Mouse (Mus musculus) heart, embryonic 16.5 days (tissue): ENCODE data around the gene Stab2. TPM values are rescaled to one million over a fixed set of nuclear protein-coding genes. Genes with fewer than 3 reads are reported as not detected.

ENCODE experiments used
- ATAC-seq: fragments of 200-750 bp; cut with Nextera tagmentation; replicated peaks from 2 replicates; pipeline ENCODE4 v1.8.0; 2017; ENCODE audit warnings: moderate number of reproducible peaks; ENCODE audit not compliant: insufficient read depth, low FRiP score; ENCODE audit errors: extremely low read depth
- H3K27ac ChIP-seq: fragments of 300-500 bp; sonication (generic); 2 replicates; pipeline ENCODE4 v1.5.1; 2014; ENCODE audit warnings: mild to moderate bottlenecking, low read length, control low read depth, moderate library complexity
- H3K27me3 ChIP-seq: fragments of 300-500 bp; sonication (generic); 2 replicates; pipeline ENCODE4 v1.6.1; 2014; ENCODE audit warnings: low read length, mixed read lengths; ENCODE audit not compliant: control insufficient read depth, insufficient read depth
- H3K36me3 ChIP-seq: fragments of 300-500 bp; sonication (generic); 2 replicates; pipeline ENCODE4 v1.6.1; 2014; ENCODE audit not compliant: control insufficient read depth, insufficient read depth
- H3K4me1 ChIP-seq: fragments of 300-500 bp; sonication (generic); 2 replicates; pipeline ENCODE4 v1.6.1; 2014; ENCODE audit warnings: low read length, mixed read lengths; ENCODE audit not compliant: control insufficient read depth, insufficient read depth
- H3K4me2 ChIP-seq: fragments of 300-500 bp; sonication (generic); 2 replicates; pipeline ENCODE4 v1.6.1; 2014; ENCODE audit warnings: low read depth, mild to moderate bottlenecking, control low read depth, low read length
- H3K4me3 ChIP-seq: fragments of 300-500 bp; sonication (generic); 2 replicates; pipeline ENCODE4 v1.5.1; 2014; ENCODE audit warnings: mild to moderate bottlenecking, control low read depth, low read length
- H3K9ac ChIP-seq: fragments of 300-500 bp; sonication (generic); 2 replicates; pipeline ENCODE4 v1.6.1; 2014; ENCODE audit warnings: low read length, control low read depth
- H3K9me3 ChIP-seq: fragments of 300-500 bp; sonication (generic); replicated peaks from 2 replicates; pipeline ENCODE4 v1.6.1; 2016; ENCODE audit warnings: low read length; ENCODE audit not compliant: control insufficient read depth
- WGBS: fragments of 180-500 bp; shearing (Covaris S2); extraction: QIAGEN DNeasy Blood & Tissue Kit; methylation state at CpG from one replicate; pipeline ENCODE4 v1.1.7; 2014; 5-methylcytosine and 5-hydroxymethylcytosine counted together
- polyA plus RNA-seq: library from polyadenylated mRNA; unstranded; fragments of >200 nt; fragmentation: Nextera tagmentation; extraction: Ambion mirVana; gene quantifications from 2 replicates; pipeline ENCODE4 v1.2.1, GENCODE M21; 2015

Stab2 gene
- 0.83 and 1.3 TPM in 2 replicates for polyA plus RNA-seq

- no peak within 1 kb of the TSS for H3K27ac ChIP-seq
Measured at GRCm38 (mm10) chr10:87007385-87008214, at the start of gene Stab2. Gene Stab2 (minus strand): TSS chr10:87008025.

GRCm38 (mm10) chr10:87051714-87052113 lies 43.9 kb upstream of the Stab2 start:
- H3K4me2 ChIP-seq, result no peak overlapping the region
- H3K27me3 ChIP-seq, result peaks cover 2% of the 10 kb centered on the region
- H3K9ac ChIP-seq, result no peak overlapping the region
- ATAC-seq, result no peak
- H3K9me3 ChIP-seq, result no peaks in the 10 kb centered on the region
- H3K36me3 ChIP-seq, result no peaks in the 10 kb centered on the region
- no peak overlapping the region for H3K27ac ChIP-seq
- H3K4me1 ChIP-seq, result no peaks in the 10 kb centered on the region
- H3K4me3 ChIP-seq, result no peak overlapping the region
- WGBS, result 42% methylated on average over 4 of the region's 4 CpGs

More at GRCm38 (mm10) chr10:87007385-87008214, at the start of gene Stab2:
- Histone ChIP-seq H3K27me3 (no peaks in the 10 kb centered on the region), H3K4me3 (no peak within 1 kb of the TSS), H3K9ac (no peak within 1 kb of the TSS), H3K36me3 (no peaks in the 10 kb centered on the region), H3K4me2 (no peak within 1 kb of the TSS), H3K4me1 (no peaks in the 10 kb centered on the region), H3K9me3 (no peaks in the 10 kb centered on the region)
- ATAC-seq, result no peak
- WGBS, result 52% methylated on average over 8 of the region's 8 CpGs

- WGBS, result 69% methylated on average over 3 of the region's 3 CpGs
- Histone ChIP-seq H3K9ac (no peak overlapping the region), H3K4me3 (no peak overlapping the region), H3K9me3 (no peaks in the 10 kb centered on the region), H3K36me3 (no peaks in the 10 kb centered on the region), H3K27ac (no peak overlapping the region), H3K27me3 (no peaks in the 10 kb centered on the region; the same call in 1 of the 2 replicates), H3K4me1 (no peaks in the 10 kb centered on the region), H3K4me2 (no peak overlapping the region)
- no peak for ATAC-seq
Measured at GRCm38 (mm10) chr10:87049179-87049578, 41.4 kb upstream of the Stab2 start.

- WGBS, result 85% methylated on average over 10 of the region's 10 CpGs
- no peak for ATAC-seq
Measured at GRCm38 (mm10) chr10:87046931-87047468, 39.2 kb upstream of the Stab2 start.

GRCm38 (mm10) chr10:87046469-87046868 lies 38.6 kb upstream of the Stab2 start:
- H3K36me3 ChIP-seq, result no peaks in the 10 kb centered on the region
- no peaks in the 10 kb centered on the region for H3K9me3 ChIP-seq
- H3K4me2 ChIP-seq, result no peak overlapping the region
- WGBS, result 36% methylated on average over 6 of the region's 6 CpGs
- no peak overlapping the region for H3K4me3 ChIP-seq
- ATAC-seq, result no peak
- H3K9ac ChIP-seq, result no peak overlapping the region
- no peaks in the 10 kb centered on the region for H3K27me3 ChIP-seq
- H3K4me1 ChIP-seq, result no peaks in the 10 kb centered on the region
- no peak overlapping the region for H3K27ac ChIP-seq

More at GRCm38 (mm10) chr10:87046931-87047468, 39.2 kb upstream of the Stab2 start:
- no peaks in the 10 kb centered on the region for H3K27me3 ChIP-seq
- H3K9me3 ChIP-seq, result no peaks in the 10 kb centered on the region
- H3K27ac ChIP-seq, result no peak overlapping the region
- H3K36me3 ChIP-seq, result no peaks in the 10 kb centered on the region
- no peaks in the 10 kb centered on the region for H3K4me1 ChIP-seq
- no peak overlapping the region for H3K4me3 ChIP-seq
- H3K4me2 ChIP-seq, result no peak overlapping the region
- H3K9ac ChIP-seq, result no peak overlapping the region

GRCm38 (mm10) chr10:87045273-87045672 lies 37.4 kb upstream of the Stab2 start:
- WGBS, result 39% methylated on average over 3 of the region's 3 CpGs
- Histone ChIP-seq H3K9ac (no peak overlapping the region), H3K4me1 (no peaks in the 10 kb centered on the region), H3K4me2 (no peak overlapping the region), H3K9me3 (no peaks in the 10 kb centered on the region), H3K4me3 (no peak overlapping the region), H3K27ac (peak overlapping the region; percentile 19; the same call in 1 of the 2 replicates), H3K36me3 (no peaks in the 10 kb centered on the region), H3K27me3 (no peaks in the 10 kb centered on the region)
- no peak; the same call in 1 of the 2 replicates for ATAC-seq

GRCm38 (mm10) chr10:87041265-87041664 lies 33.4 kb upstream of the Stab2 start:
- no peak overlapping the region for H3K9ac ChIP-seq
- no peak overlapping the region for H3K27ac ChIP-seq
- no peak overlapping the region for H3K4me2 ChIP-seq
- no peaks in the 10 kb centered on the region for H3K27me3 ChIP-seq
- ATAC-seq, result no peak
- 83% methylated on average over 7 of the region's 7 CpGs for WGBS
- no peaks in the 10 kb centered on the region for H3K9me3 ChIP-seq
- no peak overlapping the region for H3K4me3 ChIP-seq
- H3K36me3 ChIP-seq, result no peaks in the 10 kb centered on the region
- peaks cover 4% of the 10 kb centered on the region; the same call in 1 of the 2 replicates for H3K4me1 ChIP-seq

GRCm38 (mm10) chr10:87039800-87040199 lies 32.0 kb upstream of the Stab2 start:
- H3K9ac ChIP-seq, result no peak overlapping the region
- H3K4me2 ChIP-seq, result no peak overlapping the region
- no peak overlapping the region for H3K4me3 ChIP-seq
- peak; percentile 60; the same call in 1 of the 2 replicates for ATAC-seq
- 67% methylated on average over 3 of the region's 3 CpGs for WGBS
- H3K27ac ChIP-seq, result 0 out of 2 replicates have a peak overlapping the region, but pooled peaks have one; percentile 20
- H3K4me1 ChIP-seq, result peaks cover 4% of the 10 kb centered on the region; the same call in 1 of the 2 replicates
- H3K27me3 ChIP-seq, result no peaks in the 10 kb centered on the region
- no peaks in the 10 kb centered on the region for H3K36me3 ChIP-seq
- no peaks in the 10 kb centered on the region for H3K9me3 ChIP-seq

GRCm38 (mm10) chr10:87039340-87039739 lies 31.5 kb upstream of the Stab2 start:
- Histone ChIP-seq H3K4me1 (peaks cover 4% of the 10 kb centered on the region; the same call in 1 of the 2 replicates), H3K4me2 (no peak overlapping the region), H3K9me3 (no peaks in the 10 kb centered on the region), H3K27ac (no peak overlapping the region), H3K27me3 (no peaks in the 10 kb centered on the region), H3K36me3 (no peaks in the 10 kb centered on the region), H3K9ac (no peak overlapping the region), H3K4me3 (no peak overlapping the region)
- WGBS, result 32% methylated on average over 6 of the region's 6 CpGs
- ATAC-seq, result no peak
